Mouse (Mus musculus) forebrain, embryonic 15.5 days (tissue): Measurements from ENCODE around the gene Ccdc40. TPM values are rescaled to one million over a fixed set of nuclear protein-coding genes. Genes with fewer than 3 reads are reported as not detected.

ENCODE experiments used
- ATAC-seq: fragments of 200-750 bp; cut with Nextera tagmentation; replicated peaks from 2 replicates; pipeline ENCODE4 v1.8.0; 2017; ENCODE audit warnings: mild to moderate bottlenecking, moderate TSS enrichment, moderate library complexity
- H3K27ac ChIP-seq: fragments of 300-500 bp; sonication (generic); replicated peaks from 2 replicates; pipeline ENCODE4 v1.5.1; 2015; ENCODE audit warnings: mild to moderate bottlenecking, inconsistent platforms
- H3K27me3 ChIP-seq: fragments of 300-500 bp; sonication (generic); 2 replicates; pipeline ENCODE4 v1.6.1; 2015; ENCODE audit warnings: inconsistent platforms
- H3K36me3 ChIP-seq: fragments of 300-500 bp; sonication (generic); 2 replicates; pipeline ENCODE4 v1.6.1; 2015; ENCODE audit warnings: mild to moderate bottlenecking, inconsistent platforms
- H3K4me1 ChIP-seq: fragments of 300-500 bp; sonication (generic); 2 replicates; pipeline ENCODE4 v1.6.1; 2015; ENCODE audit warnings: inconsistent platforms
- H3K4me2 ChIP-seq: fragments of 300-500 bp; sonication (generic); replicated peaks from 2 replicates; pipeline ENCODE4 v1.6.1; 2015; ENCODE audit warnings: mild to moderate bottlenecking, inconsistent platforms
- H3K4me3 ChIP-seq: fragments of 300-500 bp; sonication (generic); 2 replicates; pipeline ENCODE4 v1.5.1; 2015; ENCODE audit warnings: mild to moderate bottlenecking, inconsistent platforms
- H3K9ac ChIP-seq: fragments of 300-500 bp; sonication (generic); replicated peaks from 2 replicates; pipeline ENCODE4 v1.6.1; 2015; ENCODE audit warnings: mild to moderate bottlenecking, inconsistent platforms
- H3K9me3 ChIP-seq: fragments of 300-500 bp; sonication (generic); 2 replicates; pipeline ENCODE4 v1.6.1; 2016; ENCODE audit warnings: inconsistent platforms
- WGBS: fragments of 180-500 bp; shearing (Covaris S2); methylation state at CpG from one replicate; pipeline ENCODE4 v1.1.7; 2015; ENCODE audit warnings: mixed read lengths; 5-methylcytosine and 5-hydroxymethylcytosine counted together
- polyA plus RNA-seq: library from polyadenylated mRNA; unstranded; fragments of >200 nt; fragmentation: Nextera tagmentation; extraction: Ambion mirVana; gene quantifications from 2 replicates; pipeline ENCODE4 v1.2.1, GENCODE M21; 2015

Ccdc40 gene
- polyA plus RNA-seq, 1 experiment from 2014 or later: 13.7 TPM

DNA sequence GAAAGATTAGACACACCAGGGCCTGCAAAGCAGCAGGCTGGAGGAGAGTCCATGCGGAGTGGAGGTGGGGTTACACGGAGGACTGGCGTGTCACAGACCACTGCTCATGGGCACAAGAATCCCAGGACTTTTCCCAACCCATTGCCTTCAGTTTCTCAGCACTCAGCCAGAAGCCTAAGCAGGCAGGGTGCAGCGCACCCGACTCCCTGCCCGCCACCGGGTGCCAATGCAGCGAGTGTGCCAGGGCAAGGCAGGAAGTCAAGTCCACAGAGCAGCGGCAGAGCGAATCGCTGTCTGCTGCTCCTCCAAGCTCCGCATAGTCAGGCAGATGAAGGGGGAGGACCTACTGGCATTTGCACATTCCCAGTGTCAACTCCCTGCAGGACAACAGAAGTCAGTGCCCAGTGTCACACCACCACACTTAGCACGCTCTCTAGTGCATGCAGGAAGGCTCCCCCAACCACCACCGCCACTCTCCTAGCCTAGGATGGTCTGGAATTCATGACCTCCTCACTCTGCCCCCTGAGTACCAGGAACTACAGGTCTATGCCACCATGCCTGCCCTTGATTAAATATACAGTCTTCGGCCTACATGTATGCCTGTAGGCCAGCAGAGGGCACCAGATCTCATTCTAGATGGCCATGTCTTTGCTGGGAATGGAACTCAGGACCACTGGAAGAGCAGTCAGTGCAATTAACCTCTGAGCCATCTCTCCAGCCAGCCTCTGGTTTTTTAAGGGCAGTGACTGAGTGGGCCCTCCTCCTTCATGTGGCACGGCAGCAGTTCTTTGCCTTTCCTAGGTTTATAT lies 76.7 kb downstream of the Ccdc40 start:
- Histone ChIP-seq H3K36me3 (no peaks in the 10 kb centered on the region), H3K4me1 (peaks cover 8% of the 10 kb centered on the region), H3K4me2 (no peak overlapping the region), H3K27ac (no peak overlapping the region), H3K4me3 (no peak overlapping the region), H3K9ac (no peak overlapping the region), H3K27me3 (no peaks in the 10 kb centered on the region), H3K9me3 (no peaks in the 10 kb centered on the region)
- 45% methylated on average over 16 of the region's 16 CpGs for WGBS
- 0 out of 2 replicates have a peak, but pooled peaks have one; percentile 26 for ATAC-seq

DNA sequence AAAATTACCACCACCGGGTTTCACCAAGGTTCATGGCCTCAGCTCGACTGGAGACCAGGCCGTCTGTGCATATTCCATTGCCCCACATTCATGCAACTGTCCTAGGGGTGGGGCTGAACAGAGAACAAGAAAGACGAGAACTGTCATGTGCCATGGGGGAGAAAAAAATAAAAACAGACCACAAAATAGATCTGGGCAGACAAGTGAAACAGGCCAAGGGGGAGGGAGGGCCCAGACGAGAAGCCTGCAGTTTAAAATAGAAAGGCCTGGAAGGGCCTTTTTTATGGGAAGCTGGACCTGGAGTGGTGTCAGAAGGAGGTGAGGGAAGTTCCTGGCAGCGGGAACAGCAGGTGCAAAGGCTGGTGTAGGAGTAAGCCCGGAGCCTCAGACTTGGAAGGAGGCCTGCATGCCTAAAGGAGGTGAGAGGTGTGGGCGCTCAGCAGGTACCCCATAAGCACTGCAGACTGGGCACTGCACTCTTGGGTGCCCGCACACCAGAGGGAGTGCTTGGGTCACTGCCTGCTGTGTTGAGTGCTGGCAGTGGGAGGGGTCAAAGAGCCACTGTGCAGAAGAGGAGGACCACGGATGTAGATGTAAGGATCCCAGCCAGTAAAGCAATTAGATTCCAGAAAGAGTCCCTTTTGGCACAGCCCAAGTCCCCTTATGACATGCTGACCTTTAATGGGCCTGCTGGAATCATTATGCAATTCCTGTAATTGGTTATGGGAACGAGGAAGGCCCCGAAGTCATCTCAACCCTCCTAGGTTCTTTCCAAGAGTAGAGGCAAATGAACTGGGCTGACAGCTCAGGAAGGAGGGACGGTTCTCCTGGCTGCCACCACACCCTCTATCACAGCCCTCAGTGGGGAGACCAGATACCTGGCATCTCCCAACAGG lies 78.6 kb downstream of the Ccdc40 start:
- Histone ChIP-seq H3K9ac (no peak overlapping the region), H3K4me3 (no peak overlapping the region), H3K4me2 (no peak overlapping the region), H3K27ac (no peak overlapping the region), H3K4me1 (no peaks in the 10 kb centered on the region), H3K9me3 (no peaks in the 10 kb centered on the region), H3K27me3 (no peaks in the 10 kb centered on the region; the same call in 1 of the 2 replicates), H3K36me3 (no peaks in the 10 kb centered on the region)
- no peak for ATAC-seq
- 62% methylated on average over 13 of the region's 13 CpGs for WGBS

DNA sequence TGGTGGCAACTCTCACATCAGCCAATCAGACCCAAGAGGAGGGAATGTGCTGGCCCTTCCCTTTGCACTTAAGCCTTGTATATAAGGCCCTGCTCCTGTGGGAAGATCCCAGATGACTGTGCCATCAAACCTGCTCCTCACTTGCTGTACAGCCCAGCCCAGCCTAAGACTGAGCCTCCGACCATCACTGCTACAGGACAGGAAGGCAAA lies 79.2 kb downstream of the Ccdc40 start, which contains the start of gene Card14:
Card14 (plus strand) TSS at position 111 of the 210 bp plus-strand sequence.
- Histone ChIP-seq H3K27ac (no peak within 1 kb of the TSS), H3K9me3 (no peaks in the 10 kb centered on the region), H3K4me2 (no peak within 1 kb of the TSS), H3K4me1 (no peaks in the 10 kb centered on the region), H3K27me3 (no peaks in the 10 kb centered on the region; the same call in 1 of the 2 replicates), H3K36me3 (no peaks in the 10 kb centered on the region), H3K4me3 (no peak within 1 kb of the TSS), H3K9ac (no peak within 1 kb of the TSS)
- no peak for ATAC-seq
- WGBS: 35% methylated on average over 1 of the region's 1 CpGs

DNA sequence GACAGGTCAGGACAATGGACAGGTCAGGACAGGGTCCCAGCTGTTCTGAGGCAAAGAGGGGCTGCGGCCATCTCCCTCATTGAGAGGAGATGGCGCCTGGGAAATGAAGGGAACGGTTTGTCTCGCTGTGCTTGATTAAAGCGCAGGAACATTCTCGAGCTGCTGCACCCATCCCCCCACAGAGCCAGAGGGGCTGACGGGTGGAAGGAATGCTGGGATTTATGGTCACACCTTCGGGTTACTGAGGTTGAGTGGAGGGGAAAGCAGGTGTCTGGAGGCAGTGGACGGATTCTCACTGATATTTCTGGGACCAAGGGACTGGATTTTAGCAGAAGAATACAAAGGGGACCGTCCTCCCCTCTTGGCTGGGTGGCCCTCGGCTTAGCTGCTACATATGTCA lies 79.5 kb downstream of the Ccdc40 start:
- no peak for ATAC-seq
- H3K4me1 ChIP-seq: no peaks in the 10 kb centered on the region
- WGBS: 37% methylated on average over 11 of the region's 11 CpGs
- H3K4me3 ChIP-seq: no peak overlapping the region
- H3K9me3 ChIP-seq: no peaks in the 10 kb centered on the region
- no peaks in the 10 kb centered on the region for H3K36me3 ChIP-seq
- H3K4me2 ChIP-seq: no peak overlapping the region
- no peak overlapping the region for H3K27ac ChIP-seq
- H3K9ac ChIP-seq: no peak overlapping the region
- no peaks in the 10 kb centered on the region; the same call in 1 of the 2 replicates for H3K27me3 ChIP-seq

DNA sequence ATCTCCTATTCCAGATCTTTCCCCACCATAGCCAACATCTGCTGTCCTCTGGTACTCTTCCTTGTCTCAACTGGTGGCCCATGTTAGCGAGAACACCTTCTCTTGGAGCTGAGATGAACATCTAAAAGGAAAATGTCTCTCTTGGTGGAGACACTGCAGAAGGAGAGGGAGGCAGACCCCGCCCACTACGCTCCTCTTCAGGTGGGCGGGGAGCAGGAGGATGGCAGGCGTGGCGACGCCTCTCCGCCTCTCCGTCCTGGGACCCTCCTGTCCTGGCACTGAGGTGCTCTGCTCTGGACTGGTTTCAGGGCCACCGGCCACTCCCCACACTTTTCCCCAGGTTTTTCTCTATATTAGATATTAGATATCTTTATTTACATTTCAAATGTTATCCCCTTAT lies 82.2 kb downstream of the Ccdc40 start:
- Histone ChIP-seq H3K9ac (no peak overlapping the region), H3K4me1 (no peaks in the 10 kb centered on the region), H3K4me2 (no peak overlapping the region), H3K27me3 (no peaks in the 10 kb centered on the region; the same call in 1 of the 2 replicates), H3K36me3 (no peaks in the 10 kb centered on the region), H3K4me3 (no peak overlapping the region), H3K27ac (no peak overlapping the region), H3K9me3 (no peaks in the 10 kb centered on the region)
- no peak for ATAC-seq
- 15% methylated on average over 10 of the region's 10 CpGs for WGBS

GRCm38 (mm10) chr11:119314252-119314936 lies 86.0 kb downstream of the Ccdc40 start:
- H3K27ac ChIP-seq: no peak overlapping the region
- no peak for ATAC-seq
- no peak overlapping the region for H3K4me2 ChIP-seq
- no peak overlapping the region for H3K4me3 ChIP-seq
- no peak overlapping the region for H3K9ac ChIP-seq
- 84% methylated on average over 17 of the region's 17 CpGs for WGBS
- H3K9me3 ChIP-seq: no peaks in the 10 kb centered on the region
- H3K27me3 ChIP-seq: no peaks in the 10 kb centered on the region; the same call in 1 of the 2 replicates
- no peaks in the 10 kb centered on the region for H3K36me3 ChIP-seq
- H3K4me1 ChIP-seq: no peaks in the 10 kb centered on the region

Other genes with a start within 250 kb of the Ccdc40 start
- gene Enpp7, start 240.4 kb upstream of the Ccdc40 start, polyA plus RNA-seq: not detected in 2 replicates
- gene Cbx2, start 205.6 kb upstream of the Ccdc40 start, polyA plus RNA-seq: 30.4 and 31.8 TPM in 2 replicates
- 13.8 and 14.1 TPM in 2 replicates for gene Cbx8, start 187.6 kb upstream of the Ccdc40 start, polyA plus RNA-seq
- gene Cbx4, start 142.4 kb upstream of the Ccdc40 start, polyA plus RNA-seq: 15.5 and 16.5 TPM in 2 replicates
- gene Tbc1d16, start 73 bp upstream of the Ccdc40 start, polyA plus RNA-seq: 52.4 and 54.6 TPM in 2 replicates
- 43.9 and 49.8 TPM in 2 replicates for gene Gaa, start 39.3 kb downstream of the Ccdc40 start, polyA plus RNA-seq
- 302 and 313 TPM in 2 replicates for gene Eif4a3, start 71.5 kb downstream of the Ccdc40 start, polyA plus RNA-seq
- 0.09 and 0.18 TPM in 2 replicates for gene Card14, start 79.2 kb downstream of the Ccdc40 start, polyA plus RNA-seq
- gene Sgsh, start 127.0 kb downstream of the Ccdc40 start, polyA plus RNA-seq: 3.0 and 3.7 TPM in 2 replicates
- gene Slc26a11, start 127.0 kb downstream of the Ccdc40 start, polyA plus RNA-seq: 3.5 and 3.9 TPM in 2 replicates
- 0.75 and 1.4 TPM in 2 replicates for gene Rnf213, start 164.5 kb downstream of the Ccdc40 start, polyA plus RNA-seq